Mouse (Mus musculus): Measurements from ENCODE around the gene Rhobtb1.

- TF ChIP-seq POLR2A (IDR thresholded peaks at IDR 0.05; ENCODE audit: control insufficient read depth, low read depth, low read length) (no peak), CTCF (IDR thresholded peaks at IDR 0.05; ENCODE audit: control insufficient read depth, insufficient read depth, insufficient replicate concordance, low read depth, low read length) (no peak)
Observed at GRCm38 (mm10) chr10:69104143-69104882, 46.9 kb upstream of the Rhobtb1 start.

Data from testis, adult 2 months (tissue).